Comparison of ENCODE assay signal across 14 mouse cellular contexts in genomic region chr12:79984025-79984790, GRCm38 (mm10).
DNase-seq lines count a peak whose midpoint lies in the region; ATAC-seq and TF ChIP-seq lines count a peak whose summit lies in the region.
"Had no signal": no experiment of that assay in that cellular context is flagged by ENCODE, and none has a peak within 500 bp of the region (broad histone marks: within the 10 kb centered on the region; RNA-seq: fewer than 3 reads in every experiment).

No protein-coding gene starts in this region.

- 47% methylated on average over 10 of the region's 10 CpGs for WGBS in heart, embryonic 10.5 days
- 50% methylated on average over 10 of the region's 10 CpGs for WGBS in lung, embryonic 15.5 days
- WGBS in heart, postnatal 0 days, result 70% methylated on average over 10 of the region's 10 CpGs
- WGBS in stomach, postnatal 0 days, result 57% methylated on average over 10 of the region's 10 CpGs
- 77% methylated on average over 10 of the region's 10 CpGs for WGBS in cerebellum, adult 2 months

- H3K4me1 ChIP-seq in heart, embryonic 10.5 days, result peaks cover 54% of the 10 kb centered on the region
- H3K4me1 ChIP-seq in lung, embryonic 15.5 days, result peaks cover 60% of the 10 kb centered on the region
- peaks cover 47% of the 10 kb centered on the region for H3K4me1 ChIP-seq in heart, postnatal 0 days (ENCODE audit: control insufficient read depth, insufficient read depth)
- H3K4me1 ChIP-seq in stomach, postnatal 0 days (replicated peaks; ENCODE audit: control insufficient read depth, insufficient read depth), result peaks cover 9% of the 10 kb centered on the region; the same call in 1 of the 2 replicates
- peaks cover 3% of the 10 kb centered on the region; the same call in 1 of the 2 replicates for H3K4me1 ChIP-seq in cerebellum, adult 2 months (ENCODE audit: control insufficient read depth, insufficient read depth, low read length)

- no peak overlapping the region for H3K9ac ChIP-seq in lung, embryonic 15.5 days
- H3K9ac ChIP-seq in heart, postnatal 0 days (replicated peaks; ENCODE audit: low read depth, low read length), result no peak overlapping the region
- H3K9ac ChIP-seq in stomach, postnatal 0 days (ENCODE audit: low read length), result no peak overlapping the region
- H3K9ac ChIP-seq: hindbrain, embryonic 14.5 days; limb, embryonic 13.5 days had no signal

- DNase-seq in heart, embryonic 10.5 days (ENCODE audit: low spot score), result no peak
- no peak for DNase-seq in heart, adult 8-10 months (ENCODE audit: low spot score)
- DNase-seq in lung, postnatal 14 days, result no peak
- DNase-seq in heart, postnatal 0 days (ENCODE audit: low spot score), result no peak
- no peak for DNase-seq in stomach, postnatal 0 days (ENCODE audit: low spot score)
- no peak for DNase-seq in MN1 (ENCODE audit: low spot score)
- DNase-seq in cerebellum, adult 2 months, result no peak
- DNase-seq: adrenal gland, postnatal 14 days; layer of hippocampus, postnatal 36 days; thymus, adult 2 months had no signal

- H3K4me2 ChIP-seq in lung, embryonic 15.5 days, result no peak overlapping the region
- no peak overlapping the region for H3K4me2 ChIP-seq in heart, postnatal 0 days (ENCODE audit: low read depth, low read length)
- H3K4me2 ChIP-seq in stomach, postnatal 0 days (replicated peaks; ENCODE audit: low read depth), result no peak overlapping the region
- H3K4me2 ChIP-seq: hindbrain, embryonic 14.5 days; limb, embryonic 13.5 days had no signal

- no peak for TF ChIP-seq CTCF in heart, postnatal 0 days (IDR thresholded peaks at IDR 0.05; ENCODE audit: low read depth)
- no peak for TF ChIP-seq CTCF in stomach, postnatal 0 days (IDR thresholded peaks at IDR 0.05; ENCODE audit: low read depth)
- TF ChIP-seq CTCF in cerebellum, adult 2 months (IDR thresholded peaks at IDR 0.05; ENCODE audit: borderline replicate concordance, insufficient read depth, low read depth, low read length), result no peak

- H3K4me3 ChIP-seq in heart, embryonic 10.5 days, result no peak overlapping the region
- no peak overlapping the region for H3K4me3 ChIP-seq in lung, embryonic 15.5 days
- H3K4me3 ChIP-seq in heart, postnatal 0 days (ENCODE audit: low read depth, low read length), result no peak overlapping the region
- no peak overlapping the region for H3K4me3 ChIP-seq in stomach, postnatal 0 days (ENCODE audit: low read depth, low read length)
- H3K4me3 ChIP-seq in cerebellum, adult 2 months (replicated peaks; ENCODE audit: insufficient read depth, low read depth, low read length), result no peak overlapping the region
- H3K4me3 ChIP-seq: limb, embryonic 13.5 days had no signal

- H3K36me3 ChIP-seq in heart, embryonic 10.5 days, result no peaks in the 10 kb centered on the region
- H3K36me3 ChIP-seq in lung, embryonic 15.5 days, result no peaks in the 10 kb centered on the region
- H3K36me3 ChIP-seq in heart, postnatal 0 days (replicated peaks; ENCODE audit: control insufficient read depth, insufficient read depth, low read length), result no peaks in the 10 kb centered on the region
- no peaks in the 10 kb centered on the region for H3K36me3 ChIP-seq in stomach, postnatal 0 days (ENCODE audit: control insufficient read depth, insufficient read depth, low read length)
- H3K36me3 ChIP-seq: limb, embryonic 13.5 days had no signal

- H3K27me3 ChIP-seq in heart, embryonic 10.5 days (ENCODE audit: insufficient read depth, poor library complexity, severe bottlenecking), result no peaks in the 10 kb centered on the region
- H3K27me3 ChIP-seq in lung, embryonic 15.5 days, result no peaks in the 10 kb centered on the region
- H3K27me3 ChIP-seq in heart, postnatal 0 days (ENCODE audit: control insufficient read depth, insufficient read depth, low read length), result no peaks in the 10 kb centered on the region
- no peaks in the 10 kb centered on the region for H3K27me3 ChIP-seq in stomach, postnatal 0 days (ENCODE audit: control insufficient read depth, insufficient read depth, low read length)
- no peaks in the 10 kb centered on the region for H3K27me3 ChIP-seq in cerebellum, adult 2 months (ENCODE audit: control insufficient read depth, insufficient read depth, low read length)
- H3K27me3 ChIP-seq: limb, embryonic 13.5 days had no signal

- TF ChIP-seq EP300 in heart, postnatal 0 days (IDR thresholded peaks at IDR 0.05; ENCODE audit: low read depth), result no peak
- no peak for TF ChIP-seq EP300 in stomach, postnatal 0 days (optimal IDR thresholded peaks at IDR 0.05)

- no peaks in the 10 kb centered on the region for H3K9me3 ChIP-seq in heart, embryonic 10.5 days
- no peaks in the 10 kb centered on the region for H3K9me3 ChIP-seq in lung, embryonic 15.5 days
- no peaks in the 10 kb centered on the region for H3K9me3 ChIP-seq in heart, postnatal 0 days (replicated peaks; ENCODE audit: control insufficient read depth, low read length)
- H3K9me3 ChIP-seq in stomach, postnatal 0 days (ENCODE audit: control insufficient read depth, low read length), result no peaks in the 10 kb centered on the region
- H3K9me3 ChIP-seq: limb, embryonic 13.5 days had no signal

- no peak for ATAC-seq in lung, embryonic 15.5 days (ENCODE audit: borderline replicate concordance, extremely low read depth, low FRiP score, low TSS enrichment)
- ATAC-seq in heart, postnatal 0 days (ENCODE audit: insufficient read depth, low read depth), result no peak
- ATAC-seq in stomach, postnatal 0 days (ENCODE audit: low FRiP score, low TSS enrichment), result no peak

- TF ChIP-seq POLR2A in cerebellum, adult 2 months (IDR thresholded peaks at IDR 0.05; ENCODE audit: borderline replicate concordance, insufficient read depth, low read length), result no peak

- H3K27ac ChIP-seq in heart, embryonic 10.5 days, result peak overlapping the region; percentile 67
- 0 out of 2 replicates have a peak overlapping the region, but pooled peaks have one; percentile 15 for H3K27ac ChIP-seq in lung, embryonic 15.5 days
- peak overlapping the region; percentile 64 for H3K27ac ChIP-seq in heart, postnatal 0 days (ENCODE audit: low read depth)
- 0 out of 2 replicates have a peak overlapping the region, but pooled peaks have one; percentile 46 for H3K27ac ChIP-seq in stomach, postnatal 0 days (replicated peaks)
- no peak overlapping the region for H3K27ac ChIP-seq in cerebellum, adult 2 months (ENCODE audit: insufficient read depth, low read length)
- H3K27ac ChIP-seq: hindbrain, embryonic 14.5 days; kidney, postnatal 0 days; limb, embryonic 13.5 days had no signal
